Mouse (Mus musculus) cerebellum, adult 8-10 months (tissue): ENCODE results near the gene Vmn1r181.
"Not testable (repeated sequence)": the region's sequence is repeated elsewhere in the genome, so short reads cannot be mapped to it uniquely, and the experiment has no call there.

Experiments
- DNase-seq: peaks from one replicate; pipeline ENCODE4 v3.0.0; 2022

Gene Vmn1r181

GRCm38 (mm10) chr7:23974315-23974714, at the start of gene Vmn1r181:
Vmn1r181 (plus strand) TSS chr7:23974615.
- DNase-seq, result not testable (repeated sequence)

GRCm38 (mm10) chr7:23926678-23927077, 47.7 kb upstream of the Vmn1r181 start, which contains the start of gene Vmn1r179:
Vmn1r179 (plus strand) TSS chr7:23926978.
- DNase-seq, result no peak

- DNase-seq, result no peak
Observed at GRCm38 (mm10) chr7:23950332-23950731, 24.1 kb upstream of the Vmn1r181 start, which contains the start of gene Vmn1r180. Vmn1r180 (plus strand) TSS chr7:23950632.

- peak; percentile 8 for DNase-seq
Observed at GRCm38 (mm10) chr7:23968044-23968443, 6.4 kb upstream of the Vmn1r181 start.

GRCm38 (mm10) chr7:24001391-24001790, 27.0 kb downstream of the Vmn1r181 start, which contains the start of gene V1rd19:
V1rd19 (plus strand) TSS chr7:24001691.
- no peak for DNase-seq
